Mouse (Mus musculus) cerebellum, adult 2 months (tissue): Measurements from ENCODE around the gene Lck.

ENCODE experiments used
- CTCF ChIP-seq: fragments of 200-500 bp; IDR thresholded peaks from 2 replicates; pipeline ENCODE4 v1.5.1; 2011; ENCODE audit warnings: low read depth, mild to moderate bottlenecking, control low read depth, low read length, moderate library complexity, borderline replicate concordance; ENCODE audit not compliant: insufficient read depth
- POLR2A ChIP-seq: fragments of 200-500 bp; IDR thresholded peaks from 2 replicates; pipeline ENCODE4 v1.6.1; 2011; ENCODE audit warnings: low read length, control low read depth, borderline replicate concordance; ENCODE audit not compliant: insufficient read depth

DNA sequence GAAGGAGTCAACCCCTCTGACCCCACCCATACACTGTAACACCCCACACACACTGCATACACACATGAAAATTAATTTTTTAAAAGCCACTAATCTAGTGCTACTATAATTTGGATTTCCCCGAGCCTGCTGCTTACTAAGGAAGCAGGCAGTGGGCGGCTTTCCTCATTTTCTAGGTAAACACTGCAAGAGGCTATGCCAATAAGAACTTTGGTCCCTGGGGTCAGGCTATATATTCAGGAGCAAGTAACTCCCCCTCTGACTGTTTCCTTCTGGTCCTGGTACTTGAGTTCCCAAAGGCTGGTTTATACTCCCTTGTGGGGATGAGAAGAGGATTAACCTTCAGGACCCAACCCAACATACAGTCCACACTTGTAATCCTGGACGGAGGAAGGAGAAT, 47.6 kb downstream of the Lck start:
- TF ChIP-seq POLR2A (no peak), CTCF (no peak)
